Mouse (Mus musculus) stomach, postnatal 0 days (tissue): ENCODE results near the gene Cebpz. TPM values are rescaled to one million over a fixed set of nuclear protein-coding genes. Genes with fewer than 3 reads are reported as not detected.
A peak's percentile ranks its signal among the peaks of the same experiment; 100 is the strongest.

Experiments used
- ATAC-seq: fragments of 200-750 bp; cut with Nextera tagmentation; 2 replicates; pipeline ENCODE4 v1.8.0; 2017; ENCODE audit not compliant: low FRiP score, low TSS enrichment
- DNase-seq: peaks from one replicate; pipeline ENCODE4 v3.0.0-alpha.2; 2016; ENCODE audit warnings: low spot score
- H3K27ac ChIP-seq: fragments of 300-500 bp; sonication (generic); replicated peaks from 2 replicates; pipeline ENCODE4 v1.5.1; 2014; ENCODE audit warnings: mild to moderate bottlenecking, control low read depth
- H3K27me3 ChIP-seq: fragments of 300-500 bp; sonication (generic); 2 replicates; pipeline ENCODE4 v1.6.1; 2014; ENCODE audit warnings: low read length; ENCODE audit not compliant: control insufficient read depth, insufficient read depth
- H3K36me3 ChIP-seq: fragments of 300-500 bp; sonication (generic); 2 replicates; pipeline ENCODE4 v1.6.1; 2014; ENCODE audit warnings: low read length, mixed read lengths; ENCODE audit not compliant: control insufficient read depth, insufficient read depth
- H3K4me1 ChIP-seq: fragments of 300-500 bp; sonication (generic); replicated peaks from 2 replicates; pipeline ENCODE4 v1.6.1; 2014; ENCODE audit warnings: antibody characterized with exemption; ENCODE audit not compliant: control insufficient read depth, insufficient read depth
- H3K4me2 ChIP-seq: fragments of 300-500 bp; sonication (generic); replicated peaks from 2 replicates; pipeline ENCODE4 v1.6.1; 2014; ENCODE audit warnings: low read depth, mild to moderate bottlenecking, control low read depth, moderate library complexity
- H3K4me3 ChIP-seq: fragments of 300-500 bp; sonication (generic); 2 replicates; pipeline ENCODE4 v1.5.1; 2014; ENCODE audit warnings: low read depth, low read length, control low read depth
- H3K9ac ChIP-seq: fragments of 300-500 bp; sonication (generic); 2 replicates; pipeline ENCODE4 v1.6.1; 2014; ENCODE audit warnings: mild to moderate bottlenecking, low read length, control low read depth, mixed read lengths
- H3K9me3 ChIP-seq: fragments of 300-500 bp; sonication (generic); 2 replicates; pipeline ENCODE4 v1.6.1; 2016; ENCODE audit warnings: low read length; ENCODE audit not compliant: control insufficient read depth
- CTCF ChIP-seq: IDR thresholded peaks from 2 replicates; pipeline ENCODE4 v1.5.1; 2016; ENCODE audit warnings: antibody characterized with exemption, low read depth, mild to moderate bottlenecking, moderate library complexity
- EP300 ChIP-seq: optimal IDR thresholded peaks from 2 replicates; pipeline ENCODE3; 2016; ENCODE audit warnings: antibody characterized with exemption
- WGBS: fragments of 180-500 bp; shearing (Covaris S2); extraction: QIAGEN DNeasy Blood & Tissue Kit; methylation state at CpG from one replicate; pipeline ENCODE4 v1.1.7; 2014; 5-methylcytosine and 5-hydroxymethylcytosine counted together
- polyA plus RNA-seq: library from polyadenylated mRNA; unstranded; fragments of >200 nt; fragmentation: Nextera tagmentation; extraction: Ambion mirVana; gene quantifications from 2 replicates; pipeline ENCODE4 v1.2.1, GENCODE M21; 2015

Cebpz gene
- polyA plus RNA-seq, 1 experiment from 2014 or later, result 44.7 TPM

GRCm38 (mm10) chr17:78895394-78895793 lies 41.5 kb downstream of the Cebpz start:
- no peaks in the 10 kb centered on the region for H3K4me1 ChIP-seq
- 0 out of 2 replicates have a peak overlapping the region, but pooled peaks have one; percentile 18 for H3K4me3 ChIP-seq
- 0 out of 2 replicates have a peak, but pooled peaks have one; percentile 21 for ATAC-seq
- H3K36me3 ChIP-seq, result no peaks in the 10 kb centered on the region
- no peaks in the 10 kb centered on the region for H3K9me3 ChIP-seq
- peak; percentile 72 for DNase-seq
- H3K4me2 ChIP-seq, result peak overlapping the region; percentile 44
- 16% methylated on average over 8 of the region's 8 CpGs for WGBS
- 0 out of 2 replicates have a peak overlapping the region, but pooled peaks have one; percentile 27 for H3K9ac ChIP-seq
- TF ChIP-seq CTCF (peak; percentile 79), EP300 (no peak)
- H3K27me3 ChIP-seq, result no peaks in the 10 kb centered on the region
- no peak overlapping the region for H3K27ac ChIP-seq

GRCm38 (mm10) chr17:78894991-78895390 lies 41.9 kb downstream of the Cebpz start:
- 73% methylated on average over 7 of the region's 7 CpGs for WGBS
- no peak for ATAC-seq
- no peaks in the 10 kb centered on the region for H3K36me3 ChIP-seq
- no peak overlapping the region for H3K27ac ChIP-seq
- no peak overlapping the region for H3K9ac ChIP-seq
- H3K4me3 ChIP-seq, result no peak overlapping the region
- H3K4me1 ChIP-seq, result no peaks in the 10 kb centered on the region
- no peak for TF ChIP-seq CTCF
- no peak for TF ChIP-seq EP300
- no peak overlapping the region for H3K4me2 ChIP-seq
- H3K9me3 ChIP-seq, result no peaks in the 10 kb centered on the region
- no peak for DNase-seq
- no peaks in the 10 kb centered on the region for H3K27me3 ChIP-seq

DNA sequence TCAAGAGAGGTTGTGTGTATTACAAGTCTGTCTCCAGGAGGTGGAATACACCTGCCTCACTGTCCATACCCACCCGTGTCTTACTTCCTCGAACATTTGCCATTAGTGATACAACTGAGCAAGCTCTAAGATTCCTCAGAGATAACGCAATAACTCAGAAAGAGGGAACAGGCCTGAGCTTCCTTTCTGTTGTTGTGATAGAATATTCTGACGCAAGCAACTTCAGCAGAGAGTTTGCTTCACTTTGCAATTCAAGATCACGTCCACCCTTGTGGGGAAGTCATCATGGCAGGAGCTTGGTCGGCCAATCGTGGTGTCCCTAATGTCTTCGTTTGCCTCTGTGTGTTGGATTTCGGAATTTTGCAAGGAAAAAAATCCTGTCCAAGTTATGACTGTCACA lies 45.8 kb downstream of the Cebpz start:
- Histone ChIP-seq H3K27ac (no peak overlapping the region), H3K27me3 (no peaks in the 10 kb centered on the region), H3K4me3 (no peak overlapping the region), H3K36me3 (no peaks in the 10 kb centered on the region), H3K4me2 (no peak overlapping the region), H3K9me3 (no peaks in the 10 kb centered on the region), H3K4me1 (no peaks in the 10 kb centered on the region), H3K9ac (no peak overlapping the region)
- ATAC-seq (no peak), DNase-seq (no peak)
- TF ChIP-seq EP300, result no peak
- TF ChIP-seq CTCF, result no peak
- WGBS, result 82% methylated on average over 9 of the region's 9 CpGs

- TF ChIP-seq EP300 (no peak), CTCF (no peak)
- no peaks in the 10 kb centered on the region for H3K4me1 ChIP-seq
- no peak overlapping the region for H3K9ac ChIP-seq
- 52% methylated on average over 3 of the region's 3 CpGs for WGBS
- H3K27ac ChIP-seq, result no peak overlapping the region
- no peaks in the 10 kb centered on the region for H3K27me3 ChIP-seq
- no peaks in the 10 kb centered on the region for H3K36me3 ChIP-seq
- no peak overlapping the region for H3K4me2 ChIP-seq
- ATAC-seq (no peak), DNase-seq (no peak)
- H3K4me3 ChIP-seq, result no peak overlapping the region
- H3K9me3 ChIP-seq, result no peaks in the 10 kb centered on the region
Measured at GRCm38 (mm10) chr17:78889184-78889583, 47.7 kb downstream of the Cebpz start.

GRCm38 (mm10) chr17:78888554-78888953 lies 48.3 kb downstream of the Cebpz start:
- no peak for TF ChIP-seq EP300
- no peak for TF ChIP-seq CTCF
- H3K4me1 ChIP-seq, result no peaks in the 10 kb centered on the region
- no peaks in the 10 kb centered on the region for H3K27me3 ChIP-seq
- WGBS, result 75% methylated on average over 4 of the region's 4 CpGs
- H3K9ac ChIP-seq, result no peak overlapping the region
- H3K4me2 ChIP-seq, result no peak overlapping the region
- no peak for ATAC-seq
- no peak overlapping the region for H3K27ac ChIP-seq
- no peak for DNase-seq
- no peaks in the 10 kb centered on the region for H3K9me3 ChIP-seq
- H3K36me3 ChIP-seq, result no peaks in the 10 kb centered on the region
- no peak overlapping the region for H3K4me3 ChIP-seq

- no peak for TF ChIP-seq CTCF
- H3K4me1 ChIP-seq, result 0 out of 2 replicates have a peak, but pooled peaks cover 2% of the 10 kb centered on the region
- no peak overlapping the region for H3K27ac ChIP-seq
- no peaks in the 10 kb centered on the region for H3K27me3 ChIP-seq
- H3K9ac ChIP-seq, result no peak overlapping the region
- no peak overlapping the region for H3K4me3 ChIP-seq
- DNase-seq (no peak), ATAC-seq (no peak)
- WGBS, result 74% methylated on average over 5 of the region's 5 CpGs
- H3K4me2 ChIP-seq, result no peak overlapping the region
- no peaks in the 10 kb centered on the region for H3K9me3 ChIP-seq
- no peaks in the 10 kb centered on the region for H3K36me3 ChIP-seq
Measured at GRCm38 (mm10) chr17:78885286-78886065, 51.4 kb downstream of the Cebpz start.
